Mouse (Mus musculus) MEL (cell line): ENCODE measurements around the gene Nrxn2. TPM values are rescaled to one million over a fixed set of nuclear protein-coding genes. Genes with fewer than 3 reads are reported as not detected.

Experiments
- DNase-seq: peaks from one replicate; pipeline ENCODE4 v3.0.0; 2011; ENCODE audit warnings: low read depth, low spot score
- H3K27ac ChIP-seq: 2 replicates; pipeline ENCODE4 v1.5.1; 2012; ENCODE audit warnings: low read depth, mild to moderate bottlenecking, control low read depth, low read length, moderate library complexity; ENCODE audit not compliant: control insufficient read depth
- H3K27me3 ChIP-seq, 2 experiments: fragments of 150-350 bp in 1 of 2; sonication (generic) in 1 of 2; 2 replicates each; pipeline ENCODE4 v1.6.1; 2012; ENCODE audit warnings: low read length in 2 of 2, mild to moderate bottlenecking in 2 of 2, improper control_type of control experiment in 1 of 2, moderate library complexity in 1 of 2; ENCODE audit not compliant: insufficient read depth in 2 of 2, control insufficient read depth in 1 of 2
- H3K36me3 ChIP-seq, 2 experiments: 2 replicates each; pipeline ENCODE4 v1.6.1; 2012 to 2014; ENCODE audit warnings: low read length in 2 of 2, improper control_type of control experiment in 1 of 2, inconsistent platforms in 1 of 2, mild to moderate bottlenecking in 1 of 2; ENCODE audit not compliant: insufficient read depth in 2 of 2, control insufficient read depth in 1 of 2
- H3K4me1 ChIP-seq, 2 experiments: fragments of 150-350 bp in 1 of 2; sonication (generic) in 1 of 2; 2 replicates each; pipeline ENCODE4 v1.6.1; 2012; ENCODE audit warnings: low read length in 2 of 2, improper control_type of control experiment in 1 of 2, mild to moderate bottlenecking in 1 of 2; ENCODE audit not compliant: insufficient read depth in 2 of 2, control insufficient read depth in 1 of 2
- H3K4me3 ChIP-seq, 2 experiments: fragments of 150-350 bp in 1 of 2; sonication (generic) in 1 of 2; 2 replicates each; pipeline ENCODE4 v1.5.1; 2012; ENCODE audit warnings: low read depth in 2 of 2, low read length in 2 of 2, mild to moderate bottlenecking in 2 of 2, moderate library complexity in 2 of 2, control low read depth in 1 of 2, improper control_type of control experiment in 1 of 2; ENCODE audit not compliant: control insufficient read depth in 1 of 2, insufficient read depth in 1 of 2
- H3K79me2 ChIP-seq: 2 replicates; pipeline ENCODE4 v1.6.1; 2012; ENCODE audit warnings: mild to moderate bottlenecking, low read length, moderate library complexity; ENCODE audit not compliant: control insufficient read depth, poor library complexity, insufficient read depth
- H3K9ac ChIP-seq: 2 replicates; pipeline ENCODE4 v1.6.1; 2012; ENCODE audit warnings: low read depth, mild to moderate bottlenecking, control low read depth, low read length, moderate library complexity; ENCODE audit not compliant: control insufficient read depth, poor library complexity, severe bottlenecking
- H3K9me3 ChIP-seq: fragments of 150-350 bp; sonication (generic); replicated peaks from 2 replicates; pipeline ENCODE4 v1.6.1; 2012; ENCODE audit warnings: mild to moderate bottlenecking, low read length, improper control_type of control experiment, moderate library complexity; ENCODE audit not compliant: insufficient read depth
- CHD1 ChIP-seq: IDR thresholded peaks from 2 replicates; pipeline ENCODE4 v1.6.1; 2012; ENCODE audit warnings: low read depth, mild to moderate bottlenecking, inconsistent platforms, low read length, improper control_type of control experiment
- CHD2 ChIP-seq: IDR thresholded peaks from 2 replicates; pipeline ENCODE4 v1.6.1; 2011; ENCODE audit warnings: low read length, improper control_type of control experiment
- EP300 ChIP-seq, 2 experiments: IDR thresholded peaks; 2 replicates each; pipeline ENCODE4 v1.6.1; 2011; ENCODE audit warnings: improper control_type of control experiment in 2 of 2, low read length in 2 of 2, low read depth in 1 of 2, mild to moderate bottlenecking in 1 of 2
- GABPA ChIP-seq: IDR thresholded peaks from 2 replicates; pipeline ENCODE4 v1.6.1; 2012; ENCODE audit warnings: low read depth, mild to moderate bottlenecking, inconsistent platforms, low read length, improper control_type of control experiment, moderate library complexity
- GATA1 ChIP-seq: IDR thresholded peaks from 2 replicates; pipeline ENCODE4 v1.6.1; 2011; ENCODE audit warnings: low read depth, low read length, improper control_type of control experiment
- JUND ChIP-seq: IDR thresholded peaks from 2 replicates; pipeline ENCODE4 v1.6.1; 2011; ENCODE audit warnings: low read depth, mild to moderate bottlenecking, improper control_type of control experiment, low read length
- MEF2A ChIP-seq: IDR thresholded peaks from 2 replicates; pipeline ENCODE4 v1.6.1; 2014; ENCODE audit warnings: low read depth, mild to moderate bottlenecking, inconsistent platforms, low read length, improper control_type of control experiment; ENCODE audit not compliant: poor library complexity, insufficient replicate concordance, severe bottlenecking; ENCODE audit errors: extremely low read depth
- POLR2A ChIP-seq, 2 experiments: IDR thresholded peaks; 2 replicates each; pipeline ENCODE4 v1.6.1; 2011 to 2012; ENCODE audit warnings: low read length in 2 of 2, mild to moderate bottlenecking in 2 of 2, control low read depth in 1 of 2, improper control_type of control experiment in 1 of 2, low read depth in 1 of 2, moderate library complexity in 1 of 2; ENCODE audit not compliant: control insufficient read depth in 1 of 2, insufficient read depth in 1 of 2, poor library complexity in 1 of 2
- POLR2AphosphoS2 ChIP-seq: IDR thresholded peaks from 2 replicates; pipeline ENCODE4 v1.6.1; 2011; ENCODE audit warnings: low read length, improper control_type of control experiment
- RAD21 ChIP-seq: IDR thresholded peaks from 2 replicates; pipeline ENCODE4 v1.6.1; 2011; ENCODE audit warnings: mild to moderate bottlenecking, low read depth, low read length, improper control_type of control experiment
- RCOR1 ChIP-seq: IDR thresholded peaks from 2 replicates; pipeline ENCODE4 v1.6.1; 2012; ENCODE audit warnings: low read depth, mild to moderate bottlenecking, inconsistent platforms, low read length, improper control_type of control experiment
- SIN3A ChIP-seq: IDR thresholded peaks from 2 replicates; pipeline ENCODE4 v1.6.1; 2012; ENCODE audit warnings: low read length, improper control_type of control experiment, inconsistent platforms
- TBP ChIP-seq: IDR thresholded peaks from 2 replicates; pipeline ENCODE4 v1.8.0; 2011; ENCODE audit warnings: low read depth, low read length, improper control_type of control experiment
- USF2 ChIP-seq, 2 experiments: IDR thresholded peaks; 2 replicates each; pipeline ENCODE4 v1.6.1; 2011 to 2012; ENCODE audit warnings: improper control_type of control experiment in 2 of 2, low read length in 2 of 2, borderline replicate concordance in 1 of 2, inconsistent platforms in 1 of 2, low read depth in 1 of 2, mild to moderate bottlenecking in 1 of 2; ENCODE audit not compliant: insufficient read depth in 1 of 2
- ZC3H11A ChIP-seq: IDR thresholded peaks from 2 replicates; pipeline ENCODE4 v1.6.1; 2012; ENCODE audit warnings: low read depth, mild to moderate bottlenecking, inconsistent platforms, low read length, improper control_type of control experiment
- ZKSCAN1 ChIP-seq: IDR thresholded peaks from 2 replicates; pipeline ENCODE4 v1.6.1; 2012; ENCODE audit warnings: low read depth, mild to moderate bottlenecking, inconsistent platforms, low read length, improper control_type of control experiment, moderate library complexity
- ZNF384 ChIP-seq: IDR thresholded peaks from 2 replicates; pipeline ENCODE4 v1.6.1; 2012; ENCODE audit warnings: low read depth, mild to moderate bottlenecking, inconsistent platforms, low read length, improper control_type of control experiment
- polyA plus RNA-seq, 2 experiments: library from polyadenylated mRNA; stranded (reverse) in 1 of 2; unstranded in 1 of 2; fragments of >175 nt in 1 of 2; fragments of >200 nt in 1 of 2; gene quantifications; 2 replicates each; pipeline versions ENCODE4 v1.2.1 to v1.2.4; 2012; ENCODE audit warnings: low replicate concordance in 2 of 2, low read depth in 1 of 2; ENCODE audit not compliant: insufficient read length in 2 of 2, insufficient read depth in 1 of 2, missing spikeins in 1 of 2
- total RNA-seq: library from RNA; depleted of rRNA; stranded (reverse); fragments of 300-350 nt; gene quantifications from 2 replicates; pipeline ENCODE4 v1.2.3, GENCODE M21; 2012

The Nrxn2 gene
- total and polyA plus RNA-seq, 3 experiments: 0.39 to 0.42 TPM; not detected in 1

GRCm38 (mm10) chr19:6377327-6378040, 41.0 kb upstream of the Nrxn2 start:
- Histone ChIP-seq H3K36me3 (peaks cover under 1 to 14% of the 10 kb centered on the region in 2 experiments; a peak in 2 of 4 replicates), H3K27ac (no peak overlapping the region), H3K4me1 (no peaks in the 10 kb centered on the region), H3K9ac (no peak overlapping the region), H3K9me3 (no peaks in the 10 kb centered on the region), H3K27me3 (no peaks in the 10 kb centered on the region), H3K4me3 (no peak overlapping the region), H3K79me2 (no peaks in the 10 kb centered on the region)
- no peak for TF ChIP-seq SIN3A
- no peak for TF ChIP-seq ZNF384
- TF ChIP-seq CHD1: no peak
- TF ChIP-seq GABPA: no peak
- DNase-seq: no peak

- TF ChIP-seq JUND: no peak
- peak; percentile 85; the same call in 1 of the 2 replicates for TF ChIP-seq POLR2AphosphoS2
- TF ChIP-seq TBP: no peak
- TF ChIP-seq EP300 (IDR thresholded peaks at IDR 0.05; ENCODE audit: low read depth in 1 of 2, low read length in 2 of 2): no peak
- TF ChIP-seq RAD21: no peak
- 0 out of 4 replicates have a peak, but pooled peaks of 1 of the 2 experiments have one; percentile 28 for TF ChIP-seq POLR2A (IDR thresholded peaks at IDR 0.05; ENCODE audit: control insufficient read depth in 1 of 2, insufficient read depth in 1 of 2, low read depth in 1 of 2, low read length in 2 of 2, poor library complexity in 1 of 2)
- no peak for TF ChIP-seq CHD2
- Histone ChIP-seq H3K9me3 (no peaks in the 10 kb centered on the region), H3K9ac (no peak overlapping the region), H3K27me3 (no peaks in the 10 kb centered on the region), H3K27ac (no peak overlapping the region), H3K4me1 (no peaks in the 10 kb centered on the region), H3K79me2 (no peaks in the 10 kb centered on the region), H3K36me3 (peaks cover 0 to 6% of the 10 kb centered on the region in 2 experiments; a peak in 2 of 4 replicates), H3K4me3 (no peak overlapping the region)
- DNase-seq: no peak
These were observed 37.9 kb upstream of the Nrxn2 start for GRCm38 (mm10) chr19:6380411-6381166.

- H3K36me3 ChIP-seq: peaks cover 0 to 6% of the 10 kb centered on the region in 2 experiments; a peak in 2 of 4 replicates
- H3K9ac ChIP-seq: no peak overlapping the region
- TF ChIP-seq GATA1 (no peak), ZNF384 (no peak), ZKSCAN1 (no peak), MEF2A (no peak), ZC3H11A (no peak), USF2 (IDR thresholded peaks at IDR 0.05; ENCODE audit: borderline replicate concordance in 1 of 2, insufficient read depth in 1 of 2, low read depth in 1 of 2, low read length in 2 of 2) (no peak), RCOR1 (no peak)
- TF ChIP-seq, all 39 proteins: peak for 0
- Histone ChIP-seq H3K27ac (no peak overlapping the region), H3K4me3 (no peak overlapping the region), H3K9me3 (no peaks in the 10 kb centered on the region), H3K27me3 (no peaks in the 10 kb centered on the region), H3K4me1 (no peaks in the 10 kb centered on the region), H3K79me2 (no peaks in the 10 kb centered on the region)
- DNase-seq: no peak
These were observed 37.3 kb upstream of the Nrxn2 start for GRCm38 (mm10) chr19:6381238-6381637.
